Mouse (Mus musculus) CH12.LX (cell line): ENCODE data around the gene Rogdi. TPM values are rescaled to one million over a fixed set of nuclear protein-coding genes. Genes with fewer than 3 reads are reported as not detected.

Experiments
- DNase-seq: peaks from one replicate; pipeline ENCODE4 v3.0.0-alpha.2; 2013; ENCODE audit errors: extremely low read depth
- H3K27ac ChIP-seq: 2 replicates; pipeline ENCODE4 v1.5.1; 2012; ENCODE audit warnings: low read depth, mild to moderate bottlenecking, control low read depth, moderate library complexity; ENCODE audit not compliant: insufficient read depth
- H3K27me3 ChIP-seq: replicated peaks from 2 replicates; pipeline ENCODE3; 2012; ENCODE audit warnings: inconsistent platforms
- H3K36me3 ChIP-seq, 2 experiments: replicated peaks in 1 of 2; 2 replicates each; pipeline versions ENCODE3 to v1.6.1; 2012; ENCODE audit warnings: inconsistent platforms in 1 of 2, low read length in 1 of 2, mild to moderate bottlenecking in 1 of 2, mixed read lengths in 1 of 2, moderate library complexity in 1 of 2; ENCODE audit not compliant: control insufficient read depth in 1 of 2, insufficient read depth in 1 of 2
- H3K4me1 ChIP-seq, 2 experiments: 2 replicates each; pipeline ENCODE4 v1.6.1; 2012; ENCODE audit warnings: inconsistent platforms in 1 of 2, moderate library complexity in 1 of 2; ENCODE audit not compliant: insufficient read depth in 2 of 2, control insufficient read depth in 1 of 2
- H3K4me2 ChIP-seq: 2 replicates; pipeline ENCODE4 v1.6.1; 2012; ENCODE audit warnings: low read depth, mild to moderate bottlenecking, control low read depth; ENCODE audit not compliant: poor library complexity, insufficient read depth, severe bottlenecking
- H3K4me3 ChIP-seq, 3 experiments: fragments of 150-350 bp in 1 of 3; sonication (generic) in 1 of 3; replicated peaks in 1 of 3; 2 replicates each; pipeline versions ENCODE3 to v1.5.1; 2011 to 2012; ENCODE audit warnings: low read depth in 2 of 3, low read length in 2 of 3, mild to moderate bottlenecking in 2 of 3, moderate library complexity in 2 of 3, control low read depth in 1 of 3, improper control_type of control experiment in 1 of 3, inconsistent platforms in 1 of 3, mixed read lengths in 1 of 3; ENCODE audit not compliant: poor library complexity in 1 of 3
- H3K79me2 ChIP-seq: replicated peaks from 2 replicates; pipeline ENCODE4 v1.6.1; 2012; ENCODE audit warnings: mild to moderate bottlenecking, moderate library complexity; ENCODE audit not compliant: control insufficient read depth, poor library complexity, insufficient read depth, severe bottlenecking; ENCODE audit errors: extremely low read depth
- H3K9ac ChIP-seq: 2 replicates; pipeline ENCODE4 v1.6.1; 2012; ENCODE audit warnings: low read depth, mild to moderate bottlenecking, control low read depth, moderate library complexity; ENCODE audit not compliant: insufficient read depth
- H3K9me3 ChIP-seq: replicated peaks from 2 replicates; pipeline ENCODE3; 2012; ENCODE audit warnings: low read length, inconsistent platforms, mixed read lengths
- BHLHE40 ChIP-seq: IDR thresholded peaks from 2 replicates; pipeline ENCODE4 v1.6.1; 2011; ENCODE audit warnings: mild to moderate bottlenecking, low read depth, low read length, improper control_type of control experiment
- CHD1 ChIP-seq: IDR thresholded peaks from 2 replicates; pipeline ENCODE4 v1.6.1; 2012; ENCODE audit warnings: low read depth, low read length, improper control_type of control experiment, inconsistent platforms
- CHD2 ChIP-seq: IDR thresholded peaks from 2 replicates; pipeline ENCODE4 v1.6.1; 2011; ENCODE audit warnings: low read length, improper control_type of control experiment
- E2F4 ChIP-seq: IDR thresholded peaks from 2 replicates; pipeline ENCODE4 v1.6.1; 2011; ENCODE audit warnings: low read depth, low read length, improper control_type of control experiment; ENCODE audit not compliant: insufficient replicate concordance
- ELF1 ChIP-seq: IDR thresholded peaks from 2 replicates; pipeline ENCODE4 v1.6.1; 2014; ENCODE audit warnings: low read depth, mild to moderate bottlenecking, inconsistent platforms, low read length, improper control_type of control experiment
- ETS1 ChIP-seq: conservative IDR thresholded peaks from 2 replicates; pipeline ENCODE4 v1.6.1; 2012; ENCODE audit warnings: low read depth, mild to moderate bottlenecking, inconsistent platforms, low read length, improper control_type of control experiment, moderate library complexity
- JUN ChIP-seq: IDR thresholded peaks from 2 replicates; pipeline ENCODE4 v1.6.1; 2011; ENCODE audit warnings: low read depth, mild to moderate bottlenecking, low read length, improper control_type of control experiment, moderate library complexity; ENCODE audit not compliant: insufficient read depth
- JUND ChIP-seq: conservative IDR thresholded peaks from 2 replicates; pipeline ENCODE4 v1.6.1; 2011; ENCODE audit warnings: low read depth, low read length, improper control_type of control experiment
- MAZ ChIP-seq: IDR thresholded peaks from 2 replicates; pipeline ENCODE4 v1.6.1; 2012; ENCODE audit warnings: low read depth, mild to moderate bottlenecking, inconsistent platforms, low read length, improper control_type of control experiment, moderate library complexity
- MXI1 ChIP-seq: IDR thresholded peaks from 2 replicates; pipeline ENCODE4 v1.6.1; 2011; ENCODE audit warnings: mild to moderate bottlenecking, low read depth, low read length, improper control_type of control experiment
- MYC ChIP-seq: IDR thresholded peaks from 2 replicates; pipeline ENCODE4 v1.6.1; 2011; ENCODE audit warnings: low read depth, mild to moderate bottlenecking, improper control_type of control experiment, low read length
- NELFE ChIP-seq: IDR thresholded peaks from 2 replicates; pipeline ENCODE4 v1.6.1; 2011; ENCODE audit warnings: low read depth, low read length, improper control_type of control experiment
- NRF1 ChIP-seq: IDR thresholded peaks from 2 replicates; pipeline ENCODE4 v1.6.1; 2014; ENCODE audit warnings: low read depth, mild to moderate bottlenecking, inconsistent platforms, low read length, improper control_type of control experiment, moderate library complexity
- PAX5 ChIP-seq: IDR thresholded peaks from 2 replicates; pipeline ENCODE4 v1.6.1; 2012; ENCODE audit warnings: low read length, inconsistent platforms, mixed read lengths
- POLR2A ChIP-seq: IDR thresholded peaks from 2 replicates; pipeline ENCODE4 v1.6.1; 2011; ENCODE audit warnings: low read depth, mild to moderate bottlenecking, improper control_type of control experiment, low read length
- POLR2AphosphoS2 ChIP-seq: IDR thresholded peaks from 2 replicates; pipeline ENCODE4 v1.6.1; 2011; ENCODE audit warnings: low read depth, low read length, improper control_type of control experiment
- SIN3A ChIP-seq: IDR thresholded peaks from 2 replicates; pipeline ENCODE4 v1.6.1; 2012; ENCODE audit warnings: low read length, improper control_type of control experiment, inconsistent platforms
- SMC3 ChIP-seq: IDR thresholded peaks from 2 replicates; pipeline ENCODE4 v1.6.1; 2011; ENCODE audit warnings: low read depth, low read length, improper control_type of control experiment
- TBP ChIP-seq: conservative IDR thresholded peaks from 2 replicates; pipeline ENCODE4 v1.6.1; 2011; ENCODE audit warnings: low read depth, low read length, improper control_type of control experiment
- UBTF ChIP-seq: IDR thresholded peaks from 2 replicates; pipeline ENCODE4 v1.6.1; 2012; ENCODE audit warnings: low read depth, mild to moderate bottlenecking, inconsistent platforms, low read length, improper control_type of control experiment, moderate library complexity
- ZKSCAN1 ChIP-seq: IDR thresholded peaks from 2 replicates; pipeline ENCODE4 v1.6.1; 2012; ENCODE audit warnings: low read depth, inconsistent platforms, low read length, improper control_type of control experiment, borderline replicate concordance
- dilution Hi-C: fragments of 300-500 bp; cut with MboI; formaldehyde crosslinking; loops from 2 replicates; pipeline ENCODE4 v1.14.3; 2020; ENCODE audit warnings: low sequenced_read_pairs; ENCODE audit not compliant: extremely low pct_unique_long_range_greater_than_20kb, extremely low pct_ligation_motif_present
- in situ Hi-C: fragments of 300-500 bp; cut with MboI; formaldehyde crosslinking; loops from 3 replicates; pipeline ENCODE4 v1.14.3; 2019; ENCODE audit warnings: low sequenced_read_pairs, low pct_ligation_motif_present, low pct_unique_long_range_greater_than_20kb, mixed read lengths
- polyA plus RNA-seq: library from polyadenylated mRNA; unstranded; fragments of >175 nt; gene quantifications from 2 replicates; pipeline ENCODE4 v1.2.1, GENCODE M21; 2012; ENCODE audit warnings: low read depth; ENCODE audit not compliant: insufficient read length
- total RNA-seq, 2 experiments: library from RNA; depleted of rRNA; stranded (reverse); fragments of 300-350 nt in 1 of 2; fragments of >200 nt in 1 of 2; gene quantifications; 2 replicates each; pipeline ENCODE4 v1.2.3; 2012 to 2014

Gene Rogdi
- total and polyA plus RNA-seq, 3 experiments = 25.1 to 121 (median 33.4) TPM

DNA sequence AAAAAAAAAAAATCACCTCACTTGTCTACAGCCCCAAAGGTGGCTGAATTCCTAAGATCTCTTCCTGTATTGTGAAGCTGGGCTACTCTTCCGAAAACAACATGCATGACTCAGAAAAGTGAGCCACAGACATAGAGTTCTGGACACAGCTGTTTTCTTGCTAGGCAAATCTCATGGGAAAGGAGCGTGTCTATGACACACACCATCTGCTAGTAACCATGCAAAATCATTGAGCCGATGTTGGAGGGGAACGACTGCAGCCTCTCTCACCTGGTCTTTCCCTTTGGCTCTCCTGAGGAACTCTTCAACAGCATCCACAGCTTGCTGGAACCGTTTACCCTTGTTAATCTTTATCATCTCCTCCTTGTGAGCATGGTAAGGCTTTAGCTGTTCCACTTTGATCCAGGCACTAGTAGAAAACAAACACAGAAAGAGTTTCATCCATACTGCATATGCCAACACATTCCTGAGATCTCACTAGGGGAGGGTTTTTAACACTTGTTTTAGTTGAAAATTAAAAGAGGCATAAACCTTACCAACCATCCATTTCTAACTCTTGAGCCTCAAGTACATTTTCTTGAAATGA, 23.4 kb upstream of the Rogdi start:
- no peak overlapping the region for H3K9ac ChIP-seq
- peaks cover 86 to 97% of the 10 kb centered on the region in 2 experiments for H3K36me3 ChIP-seq
- peaks cover 0 to 28% of the 10 kb centered on the region in 2 experiments; a peak in 2 of 4 replicates for H3K4me1 ChIP-seq
- peak; percentile 60 for DNase-seq
- dilution Hi-C loops = no loop called here
- H3K4me3 ChIP-seq = no peak overlapping the region
- TF ChIP-seq MYC = no peak
- TF ChIP-seq TBP = 0 out of 2 replicates have a peak, but pooled peaks have one; percentile 19
- TF ChIP-seq POLR2A = no peak
- no peak for TF ChIP-seq CHD1
- peak; percentile 93 for TF ChIP-seq ETS1
- peaks cover 2% of the 10 kb centered on the region for H3K79me2 ChIP-seq
- no peaks in the 10 kb centered on the region for H3K9me3 ChIP-seq
- H3K27ac ChIP-seq = no peak overlapping the region
- no peaks in the 10 kb centered on the region for H3K27me3 ChIP-seq
- in situ Hi-C loops = no loop called here
- no peak overlapping the region for H3K4me2 ChIP-seq

GRCm38 (mm10) chr16:5035591-5035990, 22.2 kb upstream of the Rogdi start:
- H3K4me3 ChIP-seq = no peak overlapping the region
- in situ Hi-C loops (no loop called here), dilution Hi-C loops (no loop called here)
- H3K9me3 ChIP-seq = no peaks in the 10 kb centered on the region
- no peak for DNase-seq
- peaks cover 87 to 97% of the 10 kb centered on the region in 2 experiments for H3K36me3 ChIP-seq
- TF ChIP-seq JUN (no peak), NRF1 (no peak), MAZ (no peak), PAX5 (no peak), ELF1 (no peak), NELFE (no peak), POLR2AphosphoS2 (no peak), ZKSCAN1 (no peak), JUND (no peak), CHD2 (no peak), SIN3A (no peak), UBTF (no peak), MXI1 (no peak), E2F4 (no peak), SMC3 (no peak), BHLHE40 (no peak)
- H3K27ac ChIP-seq = no peak overlapping the region
- no peak overlapping the region for H3K9ac ChIP-seq
- peaks cover 2% of the 10 kb centered on the region; the same call in 1 of the 2 replicates for H3K79me2 ChIP-seq
- peaks cover 0 to 28% of the 10 kb centered on the region in 2 experiments; a peak in 2 of 4 replicates for H3K4me1 ChIP-seq
- no peaks in the 10 kb centered on the region for H3K27me3 ChIP-seq
- no peak overlapping the region for H3K4me2 ChIP-seq
